Mouse (Mus musculus): ENCODE data around the gene Zgpat.
A peak's percentile ranks its signal among the peaks of the same experiment; 100 is the strongest.

Gene Zgpat

DNA sequence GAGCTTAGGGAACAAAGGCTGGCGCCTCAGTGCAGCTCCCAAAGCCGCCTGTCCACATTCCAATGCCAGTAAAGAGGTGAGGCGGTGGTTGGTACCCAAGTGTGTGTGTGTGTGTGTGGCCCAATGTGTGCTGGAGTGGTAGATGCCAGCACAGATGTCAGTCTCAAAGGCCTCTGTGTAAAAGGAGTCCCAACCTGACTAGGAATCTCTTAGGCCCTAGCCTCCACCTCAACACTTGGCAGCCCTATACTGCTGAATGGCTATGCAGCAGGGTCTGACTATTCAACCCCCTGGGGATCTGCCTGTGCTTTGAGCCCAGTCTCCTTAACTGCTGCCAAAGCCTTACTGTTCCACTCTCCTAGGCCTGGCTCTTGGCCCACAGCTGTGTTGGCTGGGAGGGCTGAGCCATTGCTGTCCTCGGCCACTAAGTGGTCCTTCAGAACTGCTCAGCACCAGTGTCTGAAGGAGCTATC, 20.2 kb downstream of the Zgpat start:
- peak; percentile 18 for DNase-seq (ENCODE audit: low read depth)

GRCm38 (mm10) chr2:181385885-181386284, 21.2 kb downstream of the Zgpat start:
- DNase-seq (ENCODE audit: low read depth), result peak; percentile 35

DNA sequence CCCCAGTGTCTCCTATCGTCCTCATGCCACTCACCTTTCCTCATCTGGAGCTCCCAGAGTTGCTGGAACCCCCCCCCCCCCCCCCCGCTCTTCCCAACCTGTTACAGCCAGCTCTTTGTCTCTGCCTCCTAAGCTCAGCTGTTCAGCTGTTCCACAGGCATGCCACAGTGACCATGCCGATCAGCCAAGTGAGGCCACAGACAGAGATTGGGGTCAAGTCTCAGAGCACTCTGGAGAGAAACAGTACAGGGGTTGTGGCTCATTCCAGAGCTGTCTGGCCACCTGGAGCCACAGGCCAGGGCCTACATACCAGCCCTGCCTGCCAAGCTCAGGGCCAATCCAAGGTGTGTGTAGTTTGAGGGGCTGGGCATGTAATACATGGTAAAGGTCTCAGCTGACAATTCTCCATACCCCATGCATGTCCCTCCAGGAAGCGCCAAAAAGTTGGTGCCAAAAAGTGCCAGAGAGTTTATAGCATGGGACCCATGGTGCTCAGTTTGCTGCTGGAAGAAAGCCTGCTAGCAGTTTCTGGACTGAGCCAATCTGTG, 22.0 kb downstream of the Zgpat start:
- DNase-seq (ENCODE audit: low read depth), result no peak

DNA sequence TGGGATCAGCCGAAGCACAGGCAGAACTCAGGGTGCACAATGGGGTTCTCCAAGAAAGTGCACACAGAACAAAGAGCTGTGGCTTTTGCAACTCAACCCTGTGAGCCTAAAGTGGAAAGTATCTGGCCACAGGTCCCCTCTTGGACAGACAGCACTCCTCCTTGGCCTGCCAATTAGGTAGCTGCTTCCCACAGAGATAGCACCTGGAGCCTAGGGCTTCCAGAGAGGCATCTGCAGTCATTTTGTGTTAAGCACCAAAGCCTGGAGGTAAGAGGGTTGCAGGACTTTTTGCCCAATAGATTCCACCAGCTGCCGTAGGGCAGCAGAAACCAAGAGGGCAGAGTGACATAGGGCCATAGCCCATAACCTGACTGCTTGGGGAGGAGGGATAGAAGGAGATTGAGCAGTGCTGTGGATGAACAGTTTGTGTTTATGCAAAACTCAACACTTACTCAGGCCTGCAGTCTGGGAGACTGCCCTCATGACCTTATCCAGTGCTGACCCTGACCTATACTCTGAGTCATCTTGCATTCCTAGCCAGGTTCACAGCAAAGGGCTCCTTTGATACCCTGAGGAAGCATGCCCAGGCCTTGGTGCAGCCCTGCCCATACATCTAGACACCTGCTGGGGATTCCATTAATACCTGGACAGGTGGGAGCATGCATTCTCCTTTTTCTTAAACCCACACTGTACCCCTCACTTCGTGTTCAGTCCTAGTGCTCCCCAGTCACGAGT, 25.6 kb downstream of the Zgpat start:
- no peak for DNase-seq (ENCODE audit: low read depth)

DNA sequence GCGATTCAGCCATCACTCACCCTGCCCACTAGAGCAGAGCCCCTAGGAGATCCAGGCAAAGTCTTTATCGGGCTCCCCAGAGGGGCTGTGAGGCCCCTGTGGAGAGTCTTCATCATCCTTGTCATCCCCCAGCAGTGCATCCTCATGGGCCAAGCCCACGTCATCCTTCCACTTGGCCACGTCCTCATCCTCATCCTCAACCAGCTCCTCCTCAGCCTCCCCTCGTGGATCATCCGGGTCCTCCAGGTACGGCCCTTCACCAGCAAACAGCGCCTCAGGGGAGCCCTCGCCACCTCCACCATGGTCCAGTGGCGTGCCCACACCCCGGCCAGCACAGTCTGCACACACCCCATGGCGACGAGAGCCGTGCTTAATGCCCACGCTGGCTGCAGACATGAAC, 26.3 kb downstream of the Zgpat start:
- no peak for DNase-seq (ENCODE audit: low read depth)

GRCm38 (mm10) chr2:181391541-181391940, 26.8 kb downstream of the Zgpat start:
- no peak for DNase-seq (ENCODE audit: low read depth)

GRCm38 (mm10) chr2:181392600-181393213, 28.0 kb downstream of the Zgpat start:
- peak; percentile 36 for DNase-seq (ENCODE audit: low read depth)

GRCm38 (mm10) chr2:181394086-181394485, 29.4 kb downstream of the Zgpat start:
- DNase-seq (ENCODE audit: low read depth), result no peak

DNA sequence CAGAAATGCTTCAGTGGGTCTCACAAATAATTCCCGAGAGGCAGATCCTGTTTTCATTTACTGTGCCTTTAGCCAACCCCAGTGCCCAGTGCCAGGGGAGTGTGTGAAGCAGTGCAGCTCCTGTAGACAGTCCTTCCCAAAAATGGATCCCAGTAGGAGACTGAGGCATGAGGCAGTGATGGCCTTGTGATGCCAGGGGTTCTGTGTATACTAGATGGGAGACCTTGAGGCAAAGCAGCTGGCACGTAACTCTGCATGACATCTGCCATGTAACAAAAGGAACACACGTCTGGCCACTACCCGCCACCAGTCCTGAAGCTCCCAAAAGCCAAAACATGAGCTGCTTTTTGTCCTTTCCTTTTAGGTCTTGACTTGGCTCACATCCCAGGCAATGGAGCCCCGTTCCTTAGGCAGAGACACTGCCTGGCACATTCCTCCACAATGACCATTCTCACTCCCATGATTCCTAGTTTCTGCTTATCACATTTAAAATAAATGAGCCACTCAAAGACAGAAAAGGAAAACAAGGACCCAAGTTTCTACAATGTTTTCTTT, 32.6 kb downstream of the Zgpat start:
- DNase-seq (ENCODE audit: low read depth), result no peak

GRCm38 (mm10) chr2:181401497-181401896, 36.8 kb downstream of the Zgpat start:
- no peak for DNase-seq (ENCODE audit: low read depth)

DNA sequence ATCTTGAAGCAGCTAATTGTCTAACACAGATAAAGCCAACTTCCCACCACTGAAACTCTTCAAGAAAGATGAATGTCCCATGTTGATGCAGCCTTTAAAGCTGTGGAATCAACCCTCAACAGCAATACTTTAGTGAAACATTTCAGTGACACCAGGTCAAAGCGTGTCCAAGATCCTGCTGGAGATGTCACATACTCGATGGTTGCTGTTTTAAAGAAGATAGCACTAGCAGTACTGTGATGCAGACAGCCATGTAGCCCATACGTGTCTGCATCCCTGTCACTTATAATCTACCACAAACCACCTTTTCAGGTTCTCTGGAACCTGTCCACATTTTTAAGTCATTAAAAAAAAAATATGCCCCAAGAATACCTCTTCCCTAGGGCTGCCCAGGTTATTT, 39.0 kb downstream of the Zgpat start:
- DNase-seq (ENCODE audit: low read depth), result no peak

DNA sequence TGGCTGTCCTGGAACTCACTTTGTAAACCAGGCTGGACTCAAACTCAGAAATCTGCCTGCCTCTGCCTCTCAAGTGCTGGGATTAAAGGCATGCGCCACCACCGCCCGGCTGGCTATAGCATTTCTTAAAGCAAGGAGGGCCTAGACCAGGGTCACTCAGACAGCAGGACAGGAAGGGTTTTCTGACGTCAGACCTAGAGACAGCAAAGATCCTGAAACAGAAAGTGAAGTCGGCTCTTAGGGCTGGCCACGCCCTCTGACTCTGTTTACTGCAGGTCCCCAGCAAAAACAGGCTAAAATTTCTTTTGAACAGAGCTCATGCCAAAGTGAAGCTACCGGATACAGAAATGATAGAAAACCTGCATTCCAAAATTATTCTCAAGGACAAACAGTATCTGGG, 44.9 kb downstream of the Zgpat start:
- DNase-seq (ENCODE audit: low read depth), result no peak

- peak; percentile 62 for DNase-seq (ENCODE audit: low read depth)
These were observed 46.2 kb downstream of the Zgpat start for GRCm38 (mm10) chr2:181410760-181411473.

GRCm38 (mm10) chr2:181413141-181413540, 48.4 kb downstream of the Zgpat start:
- DNase-seq (ENCODE audit: low read depth), result peak; percentile 66

DNA sequence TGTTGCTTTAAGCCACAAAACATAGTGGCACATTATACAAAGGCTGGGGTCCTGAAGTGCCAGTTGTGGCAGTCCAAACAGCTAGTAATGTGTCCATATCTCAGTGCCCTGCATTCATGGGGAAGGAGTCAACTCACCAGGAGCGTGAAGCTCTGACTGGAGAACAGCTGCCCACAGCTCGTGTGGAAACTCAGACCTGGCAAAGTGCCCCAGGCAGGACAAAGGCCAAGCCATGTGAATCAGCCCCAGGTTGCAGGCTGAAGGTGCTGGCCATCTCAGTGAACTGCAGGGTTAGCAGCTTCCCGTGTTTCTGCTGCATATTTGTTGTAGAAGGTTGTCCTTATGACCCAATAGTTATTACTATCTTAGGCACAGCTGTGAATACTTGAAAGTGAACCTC, 51.2 kb downstream of the Zgpat start:
- peak; percentile 46 for DNase-seq (ENCODE audit: low read depth)

DNA sequence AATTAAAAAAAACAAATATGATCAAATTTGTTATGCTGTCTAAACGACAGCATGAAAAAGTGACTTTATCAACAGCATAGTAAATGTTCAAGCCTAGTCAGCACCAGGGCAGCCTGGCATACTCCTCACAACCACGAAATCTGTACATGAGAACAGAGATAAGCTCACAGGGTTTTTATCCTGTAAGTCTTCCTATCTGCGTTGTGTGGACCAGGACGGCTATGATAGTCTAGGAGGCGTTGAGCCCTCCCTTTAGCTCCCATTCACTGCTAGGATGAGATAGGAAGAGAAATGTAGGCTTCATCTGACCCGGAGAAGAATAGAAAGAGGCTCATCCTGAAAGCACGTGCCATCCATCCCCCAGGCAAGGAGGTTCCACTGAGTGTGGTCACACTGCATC, 54.6 kb downstream of the Zgpat start:
- DNase-seq (ENCODE audit: low read depth), result no peak

- DNase-seq (ENCODE audit: low read depth), result no peak
These were observed 55.7 kb downstream of the Zgpat start for GRCm38 (mm10) chr2:181420426-181420825.

GRCm38 (mm10) chr2:181420903-181421638, 56.3 kb downstream of the Zgpat start:
- no peak for DNase-seq (ENCODE audit: low read depth)

DNA sequence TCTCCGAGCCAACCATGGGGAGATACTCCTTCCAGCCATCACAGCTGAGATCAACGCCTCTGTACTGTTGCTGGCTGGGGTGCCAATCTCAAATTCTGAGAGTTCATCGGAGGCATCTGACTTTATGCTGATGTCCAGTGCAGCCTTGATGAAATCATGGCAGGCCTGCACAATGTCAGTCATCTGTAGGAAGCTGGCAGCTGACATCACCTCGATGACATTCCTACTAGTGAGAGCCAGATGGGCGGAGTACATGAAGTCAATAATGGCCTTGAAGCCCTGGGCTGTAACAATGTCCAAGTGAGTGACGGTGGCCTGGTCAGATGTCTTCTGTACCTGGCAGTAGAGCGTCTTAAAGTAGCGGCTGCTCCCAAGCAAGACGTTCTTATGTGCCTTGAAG, 59.1 kb downstream of the Zgpat start:
- DNase-seq (ENCODE audit: low read depth), result no peak
